Comparison of ENCODE assay signal across 13 mouse cellular contexts in the genomic region with DNA sequence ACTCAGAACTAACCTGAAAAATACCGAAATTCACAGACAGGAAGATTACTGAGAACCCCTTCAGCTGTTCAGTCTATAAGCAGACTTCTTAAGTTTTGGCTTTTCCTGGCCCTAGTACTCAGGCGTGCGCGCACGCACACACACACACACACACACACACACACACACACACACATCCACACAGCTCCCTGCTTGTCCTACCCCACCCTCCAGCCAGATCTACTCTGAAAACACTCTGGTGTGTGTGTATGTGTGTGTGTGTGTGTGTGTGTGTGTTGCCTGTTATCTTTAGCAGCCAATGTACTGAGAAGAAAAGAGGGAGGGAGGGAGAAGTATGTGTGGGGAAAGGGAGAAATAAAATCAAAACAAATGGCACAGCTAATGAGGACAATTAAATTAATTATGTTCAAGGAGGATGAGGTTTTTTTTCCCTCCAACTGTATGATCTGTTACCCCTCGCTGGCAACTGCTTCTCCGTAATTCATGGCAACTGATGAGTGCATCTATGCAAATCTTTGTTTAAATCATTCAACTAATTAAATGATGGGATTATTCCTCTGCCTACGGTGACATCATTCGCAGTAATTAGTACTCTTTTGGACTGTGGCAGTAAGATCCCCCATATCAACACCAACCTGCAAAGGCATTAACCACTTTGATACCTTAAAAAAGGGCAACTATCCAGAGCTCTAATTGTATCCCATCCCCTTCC.
DNase-seq lines count a peak whose midpoint lies in the region; ATAC-seq and TF ChIP-seq lines count a peak whose summit lies in the region.
"Had no signal": no experiment of that assay in that cellular context is flagged by ENCODE, and none has a peak within 500 bp of the region (broad histone marks: within the 10 kb centered on the region; RNA-seq: fewer than 3 reads in every experiment).

No protein-coding gene starts in this region.

- peak overlapping the region; percentile 18 for H3K4me3 ChIP-seq in hindbrain, embryonic 14.5 days (replicated peaks; ENCODE audit: low read length)
- H3K4me3 ChIP-seq in midbrain, embryonic 15.5 days = peak overlapping the region; percentile 55
- no peak overlapping the region for H3K4me3 ChIP-seq in heart, embryonic 10.5 days
- H3K4me3 ChIP-seq: heart, embryonic 13.5 days had no signal

- peak overlapping the region; percentile 29 for H3K4me2 ChIP-seq in hindbrain, embryonic 14.5 days (replicated peaks)
- H3K4me2 ChIP-seq in midbrain, embryonic 15.5 days = peak overlapping the region; percentile 35
- H3K4me2 ChIP-seq: heart, embryonic 13.5 days had no signal

- ATAC-seq in hindbrain, embryonic 14.5 days (ENCODE audit: low FRiP score) = no peak
- ATAC-seq in midbrain, embryonic 15.5 days (replicated peaks) = 0 out of 2 replicates have a peak, but pooled peaks have one; percentile 7
- ATAC-seq in CD4-positive, CD25-positive, alpha-beta regulatory T cell, adult 4 months = no peak

- no peaks in the 10 kb centered on the region for H3K9me3 ChIP-seq in hindbrain, embryonic 14.5 days (ENCODE audit: control insufficient read depth, low read length)
- H3K9me3 ChIP-seq in midbrain, embryonic 15.5 days = no peaks in the 10 kb centered on the region
- no peaks in the 10 kb centered on the region for H3K9me3 ChIP-seq in heart, embryonic 10.5 days
- H3K9me3 ChIP-seq: heart, embryonic 13.5 days had no signal

- no peaks in the 10 kb centered on the region for H3K36me3 ChIP-seq in hindbrain, embryonic 14.5 days (replicated peaks; ENCODE audit: control insufficient read depth, insufficient read depth)
- H3K36me3 ChIP-seq in midbrain, embryonic 15.5 days (replicated peaks) = no peaks in the 10 kb centered on the region
- no peaks in the 10 kb centered on the region for H3K36me3 ChIP-seq in heart, embryonic 10.5 days
- H3K36me3 ChIP-seq: heart, embryonic 13.5 days had no signal

- TF ChIP-seq CTCF in brain, embryonic 14.5 days (IDR thresholded peaks at IDR 0.05; ENCODE audit: borderline replicate concordance, extremely low read depth, insufficient read depth, insufficient read length) = no peak

- H3K27ac ChIP-seq in hindbrain, embryonic 14.5 days = peak overlapping the region; percentile 26; the same call in 1 of the 2 replicates
- H3K27ac ChIP-seq in midbrain, embryonic 15.5 days = peak overlapping the region; percentile 70
- no peak overlapping the region for H3K27ac ChIP-seq in heart, embryonic 10.5 days
- H3K27ac ChIP-seq: heart, embryonic 13.5 days had no signal

- peak; percentile 23 for DNase-seq in embryo, embryonic 10.5 days (ENCODE audit: low spot score)
- DNase-seq in embryo, embryonic 9.5 days (ENCODE audit: extremely low spot score) = no peak
- DNase-seq in brain, embryonic 14.5 days (ENCODE audit: low read depth) = peak; percentile 95
- DNase-seq in hindbrain, embryonic 14.5 days (ENCODE audit: low spot score) = no peak
- no peak for DNase-seq in heart, embryonic 10.5 days (ENCODE audit: low spot score)
- DNase-seq in urinary bladder, postnatal 36 days (ENCODE audit: low spot score in 2 of 2) = no peak
- DNase-seq: cerebellum, postnatal 10 days; kidney, adult 9 months; thymus, postnatal 4 days had no signal

- no peak for TF ChIP-seq POLR2A in brain, embryonic 14.5 days (IDR thresholded peaks at IDR 0.05; ENCODE audit: borderline replicate concordance, extremely low read depth, insufficient read depth, insufficient read length, poor library complexity, severe bottlenecking)

- 56% methylated on average over 9 of the region's 9 CpGs for WGBS in hindbrain, embryonic 14.5 days
- WGBS in midbrain, embryonic 15.5 days = 41% methylated on average over 9 of the region's 9 CpGs
- 71% methylated on average over 9 of the region's 9 CpGs for WGBS in heart, embryonic 10.5 days

- H3K27me3 ChIP-seq in hindbrain, embryonic 14.5 days (ENCODE audit: control insufficient read depth, insufficient read depth, low read length) = no peaks in the 10 kb centered on the region
- no peaks in the 10 kb centered on the region for H3K27me3 ChIP-seq in midbrain, embryonic 15.5 days (replicated peaks)
- peaks cover 13% of the 10 kb centered on the region for H3K27me3 ChIP-seq in heart, embryonic 10.5 days (ENCODE audit: insufficient read depth, poor library complexity, severe bottlenecking)
- H3K27me3 ChIP-seq: CH12.LX had no signal

- peak overlapping the region; percentile 5; the same call in 1 of the 2 replicates for H3K9ac ChIP-seq in hindbrain, embryonic 14.5 days
- peak overlapping the region; percentile 38 for H3K9ac ChIP-seq in midbrain, embryonic 15.5 days
- H3K9ac ChIP-seq: heart, embryonic 13.5 days had no signal

- peaks cover 32% of the 10 kb centered on the region for H3K4me1 ChIP-seq in hindbrain, embryonic 14.5 days (replicated peaks; ENCODE audit: control insufficient read depth, insufficient read depth, low read length)
- peaks cover 35% of the 10 kb centered on the region for H3K4me1 ChIP-seq in midbrain, embryonic 15.5 days
- peaks cover 17% of the 10 kb centered on the region for H3K4me1 ChIP-seq in heart, embryonic 10.5 days

Comparison
In these comparisons a context has a peak if more than half of its experiments do, and no peak if none do; other contexts are left out.
1. DNase-seq: peak in embryo, embryonic 10.5 days (single experiment) and brain, embryonic 14.5 days (single experiment); none in embryo, embryonic 9.5 days (single experiment), hindbrain, embryonic 14.5 days (single experiment), heart, embryonic 10.5 days (single experiment) and urinary bladder, postnatal 36 days (0 of 2).